Comparison of ENCODE assay signal across 11 mouse cellular contexts in genomic region chr3:80051963-80052362, GRCm38 (mm10).
DNase-seq lines count a peak whose midpoint lies in the region; ATAC-seq and TF ChIP-seq lines count a peak whose summit lies in the region.
"Had no signal": no experiment of that assay in that cellular context is flagged by ENCODE, and none has a peak within 500 bp of the region (broad histone marks: within the 10 kb centered on the region; RNA-seq: fewer than 3 reads in every experiment).

No protein-coding gene starts in this region.

- peaks cover 19% of the 10 kb centered on the region for H3K4me1 ChIP-seq in heart, embryonic 11.5 days (ENCODE audit: control insufficient read depth, insufficient read depth, low read length)
- H3K4me1 ChIP-seq: stomach, embryonic 15.5 days had no signal

- 30% methylated on average over 4 of the region's 4 CpGs for WGBS in heart, embryonic 11.5 days (ENCODE audit: insufficient replicate concordance)

- H3K36me3 ChIP-seq in heart, embryonic 11.5 days (ENCODE audit: control insufficient read depth, insufficient read depth, low read length), result no peaks in the 10 kb centered on the region
- H3K36me3 ChIP-seq: stomach, embryonic 15.5 days had no signal

- no peaks in the 10 kb centered on the region for H3K9me3 ChIP-seq in heart, embryonic 11.5 days (replicated peaks; ENCODE audit: control insufficient read depth, low read length)
- H3K9me3 ChIP-seq: stomach, embryonic 15.5 days had no signal

- no peak overlapping the region for H3K4me3 ChIP-seq in gastrocnemius, adult 2 months
- H3K4me3 ChIP-seq in heart, embryonic 11.5 days (ENCODE audit: low read depth, low read length), result no peak overlapping the region
- H3K4me3 ChIP-seq: layer of hippocampus, adult 2 months; stomach, embryonic 15.5 days had no signal

- no peak overlapping the region for H3K9ac ChIP-seq in heart, embryonic 11.5 days (ENCODE audit: low read depth, low read length)
- H3K9ac ChIP-seq: stomach, embryonic 15.5 days had no signal

- ATAC-seq in heart, embryonic 11.5 days (replicated peaks; ENCODE audit: insufficient number of reproducible peaks, low FRiP score, low TSS enrichment), result no peak

- TF ChIP-seq CTCF in gastrocnemius, adult 2 months (IDR thresholded peaks at IDR 0.05), result no peak

- intact Hi-C loops in gastrocnemius, adult 2 months (cut with DNase I), result loop anchor here (10.0 kb wide), 1 partner anchor 77 kb away; no protein-coding TSS in a partner anchor

- H3K4me2 ChIP-seq in heart, embryonic 11.5 days, result no peak overlapping the region
- H3K4me2 ChIP-seq: stomach, embryonic 15.5 days had no signal

- H3K27me3 ChIP-seq in heart, embryonic 11.5 days (ENCODE audit: control insufficient read depth, insufficient read depth, low read length), result no peaks in the 10 kb centered on the region
- H3K27me3 ChIP-seq: stomach, embryonic 15.5 days had no signal

- no peak for DNase-seq in gastrocnemius, adult 2 months
- DNase-seq in gastrocnemius, postnatal 4 days (ENCODE audit: low spot score in 2 of 2), result no peak
- DNase-seq in adrenal gland, adult 18-20 months (ENCODE audit: low spot score in 2 of 2), result peak; percentile 27 to 37
- peak; percentile 33 for DNase-seq in lung, postnatal 14 days
- no peak for DNase-seq in retina, embryonic 14.5 days (ENCODE audit: low spot score)
- DNase-seq in urinary bladder, postnatal 36 days (ENCODE audit: low spot score in 2 of 2), result no peak
- DNase-seq in urinary bladder, postnatal 10 days (ENCODE audit: low spot score), result no peak
- DNase-seq: right cerebral cortex, postnatal 14 days had no signal

- peak overlapping the region; percentile 40 for H3K27ac ChIP-seq in gastrocnemius, adult 2 months
- H3K27ac ChIP-seq in heart, embryonic 11.5 days (ENCODE audit: low read depth, low read length), result peak overlapping the region; percentile 42
- H3K27ac ChIP-seq: layer of hippocampus, adult 2 months; stomach, embryonic 15.5 days had no signal

Comparison
In these comparisons a context has a peak if more than half of its experiments do, and no peak if none do; other contexts are left out.
1. DNase-seq: peak in adrenal gland, adult 18-20 months (2 of 2) and lung, postnatal 14 days (single experiment); none in gastrocnemius, adult 2 months (single experiment), gastrocnemius, postnatal 4 days (0 of 2), retina, embryonic 14.5 days (single experiment), urinary bladder, postnatal 36 days (0 of 2) and urinary bladder, postnatal 10 days (single experiment).